Mouse (Mus musculus): ENCODE results near the gene Sgpl1.
"Not testable (repeated sequence)": the region's sequence is repeated elsewhere in the genome, so short reads cannot be mapped to it uniquely, and the experiment has no call there.

Sgpl1 gene

DNA sequence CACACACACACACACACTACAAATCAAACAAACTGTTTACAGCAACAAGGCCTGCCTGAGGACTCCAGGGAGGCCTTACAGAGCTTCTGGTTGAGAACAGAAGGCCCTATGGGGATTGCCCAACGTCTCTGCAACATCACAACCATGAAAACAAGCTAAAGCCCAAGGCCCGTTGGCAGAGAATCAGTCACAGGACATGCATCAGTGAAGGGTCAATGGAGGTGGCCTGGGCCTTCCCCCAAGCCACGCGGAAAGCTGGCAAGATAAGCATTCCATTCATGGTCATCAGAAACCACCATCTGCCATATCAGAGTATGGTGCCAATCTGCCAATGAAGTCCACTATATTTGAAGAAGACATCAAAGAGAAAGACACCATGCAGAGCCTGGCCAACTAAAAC is 13.2 kb upstream of the Sgpl1 start:
- in situ Hi-C loops (cut with MboI; ENCODE audit: low pct_unique_long_range_greater_than_20kb in 1 of 2, low sequenced_read_pairs in 2 of 2, unreplicated experiment in 1 of 2), result no loop called here

DNA sequence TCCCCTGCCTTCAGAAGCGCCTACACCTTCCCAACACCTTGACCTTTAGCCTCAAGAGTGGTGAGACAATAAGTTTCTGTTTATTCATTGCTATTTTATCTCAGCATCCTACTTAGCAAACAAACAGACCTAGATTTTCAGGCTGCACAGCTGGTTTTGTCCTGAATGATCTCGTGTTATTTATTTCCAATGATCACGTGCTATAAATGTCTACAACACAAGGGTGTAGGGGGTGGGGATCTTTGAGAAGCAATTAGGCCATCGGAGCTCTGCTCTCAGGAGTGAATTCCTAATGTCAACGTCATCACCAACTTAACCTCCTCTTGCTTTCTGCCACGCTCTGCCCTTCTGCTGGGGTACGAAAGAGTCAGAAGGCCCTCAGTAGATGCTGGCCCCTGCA is 12.6 kb upstream of the Sgpl1 start:
- in situ Hi-C loops (cut with MboI; ENCODE audit: low pct_unique_long_range_greater_than_20kb in 1 of 2, low sequenced_read_pairs in 2 of 2, unreplicated experiment in 1 of 2), result no loop called here

DNA sequence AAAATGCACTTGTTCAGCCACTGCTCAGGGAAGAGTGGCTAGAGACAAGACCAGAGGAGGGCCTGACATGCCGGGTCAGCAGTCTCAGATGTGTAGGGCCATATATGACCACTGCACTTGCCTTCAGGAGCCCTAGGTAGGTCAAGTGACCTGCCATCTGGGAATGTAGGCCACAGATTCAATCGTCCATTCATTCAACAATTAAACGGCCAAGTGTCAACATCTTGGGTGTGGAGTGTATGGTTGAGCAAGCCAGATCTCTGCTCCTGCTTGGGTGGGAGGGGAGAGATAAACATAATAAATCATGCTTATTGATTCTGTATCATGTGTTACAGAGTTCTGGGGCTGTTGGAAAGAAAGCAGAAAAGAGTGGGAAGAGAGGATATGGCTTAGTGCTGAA is 11.1 kb upstream of the Sgpl1 start:
- in situ Hi-C loops (cut with MboI; ENCODE audit: low pct_unique_long_range_greater_than_20kb in 1 of 2, low sequenced_read_pairs in 2 of 2, unreplicated experiment in 1 of 2), result no loop called here

DNA sequence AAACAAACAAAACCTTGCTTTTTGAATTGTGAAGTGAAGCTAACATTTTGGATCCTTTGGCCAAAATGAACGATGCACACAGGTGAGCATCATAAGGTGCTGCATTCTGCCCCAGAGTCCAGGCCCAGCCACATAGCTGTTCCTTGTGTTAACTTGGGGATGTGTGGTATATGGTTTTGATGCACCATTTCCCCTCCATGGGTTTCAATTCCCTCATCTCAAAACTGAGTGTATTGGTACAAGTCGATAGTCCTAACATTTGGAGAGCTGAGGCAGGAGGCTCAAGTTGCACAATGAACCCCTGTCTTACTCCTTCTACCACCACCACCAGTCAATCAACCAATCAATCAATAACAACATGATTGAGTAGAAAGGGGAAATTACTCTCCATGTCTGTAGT is 8.9 kb upstream of the Sgpl1 start:
- in situ Hi-C loops (cut with MboI; ENCODE audit: low pct_unique_long_range_greater_than_20kb in 1 of 2, low sequenced_read_pairs in 2 of 2, unreplicated experiment in 1 of 2), result no loop called here

DNA sequence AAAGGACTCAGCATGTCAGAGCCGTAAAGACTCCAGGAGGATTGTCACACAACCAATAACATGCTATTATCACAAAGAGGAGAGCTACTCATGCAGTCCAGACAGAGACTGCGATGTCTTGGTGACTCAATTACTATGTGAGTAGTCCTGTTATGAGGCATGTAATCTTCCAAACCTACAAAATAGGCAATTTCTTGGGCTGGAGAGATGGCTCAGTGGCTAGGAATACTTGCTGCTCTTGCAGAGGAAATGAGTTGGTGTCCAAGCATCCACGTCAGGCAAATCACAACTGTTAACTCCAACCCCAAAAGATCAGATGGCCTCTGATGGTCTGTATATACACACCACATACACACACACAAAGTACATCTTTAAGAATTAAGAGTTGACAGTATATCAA is 8.1 kb upstream of the Sgpl1 start:
- in situ Hi-C loops (cut with MboI; ENCODE audit: low pct_unique_long_range_greater_than_20kb in 1 of 2, low sequenced_read_pairs in 2 of 2, unreplicated experiment in 1 of 2), result no loop called here

DNA sequence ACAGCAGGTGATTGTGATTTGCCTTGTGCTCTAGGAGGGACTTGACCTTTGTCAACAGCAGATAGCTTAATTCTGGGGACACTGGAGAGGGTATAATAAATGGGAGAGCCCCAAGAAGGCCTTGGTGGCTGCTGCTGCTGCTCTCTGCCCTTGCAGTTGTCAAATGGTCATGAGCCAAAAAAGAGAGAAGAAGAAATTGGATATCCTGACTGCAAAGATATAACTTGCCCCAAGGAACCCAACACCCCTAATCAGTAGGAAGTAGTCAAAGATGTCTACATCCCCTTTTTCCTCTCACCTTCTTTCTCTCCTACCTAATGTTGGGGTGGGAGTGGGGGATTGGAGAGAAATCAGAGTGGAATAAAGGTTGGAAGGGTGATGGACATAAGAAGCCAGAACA is 4.6 kb upstream of the Sgpl1 start:
- in situ Hi-C loops (cut with MboI; ENCODE audit: low pct_unique_long_range_greater_than_20kb in 1 of 2, low sequenced_read_pairs in 2 of 2, unreplicated experiment in 1 of 2), result no loop called here

DNA sequence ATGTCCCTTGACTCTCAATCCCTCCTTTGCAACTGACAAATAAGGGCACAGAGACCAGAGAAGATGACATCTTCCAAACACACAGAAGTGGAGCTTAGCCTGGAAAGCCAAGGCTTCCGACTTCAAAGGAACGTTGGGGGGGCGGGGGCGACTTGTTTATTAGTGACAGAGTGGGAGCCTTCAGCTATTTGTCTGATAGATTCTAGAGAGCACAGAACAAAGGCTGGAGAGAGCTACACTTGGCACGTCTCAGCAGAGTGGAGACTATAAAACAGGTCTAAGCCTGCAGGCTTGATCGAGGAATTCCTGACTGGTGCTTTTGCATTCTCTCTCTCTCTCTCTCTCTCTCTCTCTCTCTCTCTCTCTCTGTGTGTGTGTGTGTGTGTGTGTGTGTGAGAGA is 3.1 kb upstream of the Sgpl1 start:
- in situ Hi-C loops (cut with MboI; ENCODE audit: low pct_unique_long_range_greater_than_20kb in 1 of 2, low sequenced_read_pairs in 2 of 2, unreplicated experiment in 1 of 2), result no loop called here

DNA sequence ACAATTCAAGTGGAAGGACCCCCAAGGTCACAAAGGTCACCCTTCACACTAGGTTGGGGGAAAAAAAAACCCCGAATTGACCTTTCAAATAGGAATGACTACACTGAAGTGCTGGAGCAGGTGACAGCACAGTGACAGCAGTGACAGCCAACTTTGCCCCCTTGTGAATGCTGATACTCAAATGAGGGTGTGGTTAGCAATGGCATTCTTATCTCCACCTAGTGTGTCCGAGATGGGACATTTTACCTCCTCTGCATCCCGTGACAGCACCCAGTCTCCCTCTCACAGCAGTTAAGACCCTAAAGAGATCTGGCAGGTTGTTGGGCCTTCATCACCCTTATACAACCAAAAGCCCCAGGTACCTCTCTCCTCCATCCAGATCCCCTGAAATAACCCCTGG is 2.0 kb upstream of the Sgpl1 start:
- in situ Hi-C loops (cut with MboI; ENCODE audit: low pct_unique_long_range_greater_than_20kb in 1 of 2, low sequenced_read_pairs in 2 of 2, unreplicated experiment in 1 of 2), result no loop called here

DNA sequence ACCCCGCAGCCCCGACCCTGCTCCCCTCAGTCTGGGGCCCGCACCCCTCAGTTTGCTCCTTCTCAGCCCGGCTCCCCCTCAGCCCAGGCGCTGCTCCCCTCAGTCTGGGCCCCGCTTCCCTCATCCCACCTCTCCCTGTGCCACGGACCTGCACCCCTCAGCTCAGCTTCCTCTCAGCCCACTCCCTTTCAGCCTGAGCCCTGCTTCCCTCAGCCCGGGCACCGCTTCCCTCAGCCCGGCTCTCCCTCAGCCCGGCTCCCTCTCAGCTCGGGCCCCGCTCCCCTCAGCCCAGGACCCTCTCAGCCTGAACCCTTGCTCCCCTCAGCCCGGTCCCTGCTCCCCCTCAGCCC is 721 bp downstream of the Sgpl1 start:
- in situ Hi-C loops (cut with MboI; ENCODE audit: low pct_unique_long_range_greater_than_20kb in 1 of 2, low sequenced_read_pairs in 2 of 2, unreplicated experiment in 1 of 2), result no loop called here

DNA sequence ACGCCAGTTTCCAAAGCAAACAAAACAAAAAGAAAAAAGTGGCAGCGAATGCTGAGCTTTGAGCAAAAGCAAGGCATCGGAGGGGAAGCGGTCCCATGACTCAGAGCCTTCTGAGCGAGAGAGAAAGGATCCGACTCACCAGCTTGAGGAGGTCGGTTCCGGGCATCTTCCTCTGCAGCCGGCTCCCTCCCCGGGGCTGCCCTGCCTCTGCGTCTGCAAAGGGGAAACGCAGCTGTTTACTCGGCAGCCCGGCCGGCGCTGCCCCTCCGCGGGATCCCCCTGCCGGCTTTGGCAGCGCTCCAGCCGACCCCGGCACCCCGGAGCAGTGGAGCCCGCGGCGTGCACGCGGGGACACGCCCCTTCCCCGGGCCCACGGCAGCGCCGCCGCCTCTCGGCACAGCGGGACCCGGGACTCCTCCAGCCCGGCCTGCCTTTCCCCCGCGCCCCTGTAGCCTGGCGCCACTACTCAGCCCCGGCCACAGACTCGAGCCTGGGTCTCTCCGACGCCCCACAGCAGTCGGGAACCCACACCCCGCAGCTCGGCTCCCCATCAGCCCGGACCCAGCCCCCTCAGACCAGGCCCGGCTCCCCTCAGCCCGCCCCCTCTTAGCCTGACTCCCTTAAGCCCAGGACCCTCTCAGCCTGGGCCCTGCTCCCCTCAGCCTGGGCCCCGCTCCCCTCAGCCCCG is 1.2 kb downstream of the Sgpl1 start:
- in situ Hi-C loops (cut with MboI; ENCODE audit: low pct_unique_long_range_greater_than_20kb in 1 of 2, low sequenced_read_pairs in 2 of 2, unreplicated experiment in 1 of 2), result no loop called here

DNA sequence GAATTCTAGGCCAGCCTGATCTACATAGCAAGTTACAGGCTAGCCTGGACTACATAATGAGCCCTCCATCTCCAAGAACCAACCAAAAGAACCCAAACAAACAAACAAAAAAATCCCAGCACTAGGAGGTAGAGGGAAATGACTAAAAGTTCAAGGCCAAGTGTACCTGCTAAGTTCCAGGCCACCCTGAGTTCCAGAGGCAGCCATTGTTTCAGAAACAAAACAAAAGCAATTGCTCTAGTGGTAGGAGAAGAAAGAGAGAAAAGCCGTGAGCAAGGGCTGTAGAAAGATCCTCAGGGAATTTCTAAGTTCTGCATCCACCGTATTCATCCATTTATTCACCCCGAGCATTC is 1.8 kb downstream of the Sgpl1 start:
- in situ Hi-C loops (cut with MboI; ENCODE audit: low pct_unique_long_range_greater_than_20kb in 1 of 2, low sequenced_read_pairs in 2 of 2, unreplicated experiment in 1 of 2), result no loop called here

DNA sequence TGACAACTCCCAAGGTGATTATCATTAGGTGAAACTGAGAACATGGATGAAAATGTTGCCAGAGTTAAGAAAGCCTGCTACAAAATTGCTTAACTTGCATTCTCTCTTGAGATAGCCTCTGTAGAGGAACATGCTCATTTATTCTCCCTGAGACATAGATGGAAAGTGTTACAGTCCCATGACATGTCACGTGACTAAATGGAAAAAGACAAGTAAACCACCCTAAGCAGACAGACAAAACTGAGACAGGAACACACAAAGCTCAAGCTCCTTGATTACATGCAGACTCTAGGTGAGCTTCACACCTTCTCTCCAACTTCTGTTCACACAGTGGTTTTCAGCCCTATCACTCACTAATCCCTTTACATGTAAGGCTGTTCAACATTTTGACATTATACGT is 4.2 kb downstream of the Sgpl1 start:
- in situ Hi-C loops (cut with MboI; ENCODE audit: low pct_unique_long_range_greater_than_20kb in 1 of 2, low sequenced_read_pairs in 2 of 2, unreplicated experiment in 1 of 2), result no loop called here

DNA sequence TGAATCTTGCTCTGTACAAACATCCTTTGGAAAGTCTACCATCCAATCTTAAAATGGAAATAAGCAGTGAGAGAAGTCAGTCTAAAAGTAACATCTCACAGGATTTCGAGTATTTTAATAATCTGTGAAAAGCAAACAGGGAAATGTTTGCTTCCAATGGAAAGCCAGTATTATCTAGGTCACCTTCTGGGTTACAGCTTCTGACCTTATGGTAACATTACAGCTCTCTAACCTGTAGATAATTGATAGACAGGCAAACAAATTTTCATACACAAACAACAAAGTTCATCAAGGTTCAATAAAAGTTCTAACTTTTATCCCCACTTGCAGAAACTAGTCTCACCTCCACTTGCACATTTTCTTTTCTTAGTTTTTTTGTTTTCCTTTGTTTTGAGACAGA is 9.9 kb downstream of the Sgpl1 start:
- in situ Hi-C loops (cut with MboI; ENCODE audit: low pct_unique_long_range_greater_than_20kb in 1 of 2, low sequenced_read_pairs in 2 of 2, unreplicated experiment in 1 of 2), result no loop called here

DNA sequence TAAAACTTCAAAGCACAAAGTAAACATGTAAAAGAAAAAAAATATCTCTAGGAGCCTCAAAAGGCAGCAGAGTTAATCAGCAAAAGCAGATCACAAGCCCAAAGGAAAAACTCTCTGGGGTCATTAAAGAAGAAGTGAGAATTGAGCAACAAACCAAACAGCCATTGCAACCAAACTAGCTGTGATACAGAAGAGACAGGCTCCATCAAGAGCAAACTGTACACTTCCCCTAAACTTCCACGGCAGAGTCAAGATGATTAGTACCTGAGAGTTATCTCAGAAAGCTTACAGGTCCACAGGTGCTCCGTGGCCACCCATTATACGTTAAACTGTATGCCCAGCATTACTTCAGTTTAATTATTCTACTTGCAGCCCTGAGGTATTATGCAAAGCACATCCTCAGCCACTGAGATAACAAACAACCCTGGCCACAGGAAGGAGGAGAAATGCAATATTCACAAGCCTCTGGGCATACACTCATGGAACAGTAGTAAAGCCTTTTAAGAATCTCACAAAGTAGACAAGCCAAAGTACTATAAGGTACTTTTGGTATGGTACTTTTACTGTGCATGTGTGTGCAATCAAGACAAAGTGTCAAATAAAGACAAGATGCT is 12.2 kb downstream of the Sgpl1 start:
- in situ Hi-C loops (cut with MboI; ENCODE audit: low pct_unique_long_range_greater_than_20kb in 1 of 2, low sequenced_read_pairs in 2 of 2, unreplicated experiment in 1 of 2), result no loop called here

DNA sequence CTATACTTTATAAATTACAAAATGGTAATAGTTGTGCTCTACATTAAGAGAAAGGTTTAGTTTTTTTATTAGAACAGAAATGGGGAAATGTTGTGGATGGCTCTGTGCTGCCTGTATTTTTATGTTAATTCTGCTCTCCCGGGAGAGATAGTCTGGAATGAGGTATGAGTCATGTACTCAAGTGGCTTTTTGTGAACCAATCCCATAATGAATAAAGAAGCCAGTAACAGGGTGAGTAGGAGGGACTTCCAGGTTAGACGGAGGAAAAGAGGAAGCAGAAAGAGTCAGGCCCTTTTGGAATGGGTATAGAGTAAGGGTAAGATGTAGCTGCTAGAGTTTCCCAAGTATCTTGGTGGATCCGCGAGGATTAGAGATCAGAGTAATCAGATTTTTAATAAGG is 13.5 kb downstream of the Sgpl1 start:
- in situ Hi-C loops (cut with MboI; ENCODE audit: low pct_unique_long_range_greater_than_20kb in 1 of 2, low sequenced_read_pairs in 2 of 2, unreplicated experiment in 1 of 2), result no loop called here

DNA sequence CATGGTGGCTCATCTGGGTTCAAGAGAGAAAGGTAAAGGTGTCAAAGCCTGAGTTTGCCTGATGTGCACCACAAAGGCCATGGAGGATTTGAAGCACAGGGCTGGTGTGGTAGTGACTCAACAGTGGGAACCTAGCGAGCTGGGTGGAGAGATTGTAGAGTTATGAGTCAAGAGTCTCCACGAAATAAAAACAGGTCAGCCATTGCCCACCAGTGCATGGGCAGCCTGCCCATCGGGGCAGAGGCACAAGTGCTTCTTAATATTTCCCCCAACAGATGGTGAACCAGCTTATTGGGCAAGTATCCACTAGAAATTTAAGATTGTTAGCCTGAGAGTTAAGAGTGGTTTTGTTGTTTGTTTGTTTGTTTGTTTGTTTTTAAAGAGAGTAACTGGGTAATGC is 16.5 kb downstream of the Sgpl1 start:
- in situ Hi-C loops (cut with MboI; ENCODE audit: low pct_unique_long_range_greater_than_20kb in 1 of 2, low sequenced_read_pairs in 2 of 2, unreplicated experiment in 1 of 2), result no loop called here

DNA sequence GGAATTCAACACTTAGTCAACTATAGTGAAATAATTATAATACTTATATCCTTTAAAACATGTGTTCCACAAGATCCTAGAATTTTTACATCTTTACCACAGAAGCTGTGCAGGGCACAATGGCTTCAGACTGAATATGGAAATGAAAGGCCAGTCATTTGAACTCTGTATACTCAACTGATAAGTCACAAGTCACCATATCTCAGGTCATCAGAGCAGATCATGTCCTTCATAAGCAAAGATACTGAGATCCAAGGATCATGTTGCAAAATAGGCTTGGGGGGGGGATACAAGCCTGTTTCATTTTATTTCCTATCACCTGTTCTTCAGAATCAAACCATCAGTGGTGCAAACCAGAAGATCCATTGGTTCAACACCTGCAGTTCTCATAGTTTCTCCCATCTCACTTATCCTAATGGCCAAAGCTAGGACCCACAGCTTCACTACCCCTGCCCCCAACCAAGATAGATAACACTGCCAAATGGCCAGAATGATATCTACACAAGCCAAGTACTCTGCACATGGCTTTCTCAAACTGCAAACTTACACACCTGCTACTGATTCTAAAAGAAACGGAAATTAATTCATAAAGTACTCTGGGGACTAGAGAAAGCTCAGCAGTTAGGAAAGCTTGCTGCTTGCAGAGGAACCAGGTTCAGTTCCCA is 18.7 kb downstream of the Sgpl1 start:
- in situ Hi-C loops (cut with MboI; ENCODE audit: low pct_unique_long_range_greater_than_20kb in 1 of 2, low sequenced_read_pairs in 2 of 2, unreplicated experiment in 1 of 2), result no loop called here

DNA sequence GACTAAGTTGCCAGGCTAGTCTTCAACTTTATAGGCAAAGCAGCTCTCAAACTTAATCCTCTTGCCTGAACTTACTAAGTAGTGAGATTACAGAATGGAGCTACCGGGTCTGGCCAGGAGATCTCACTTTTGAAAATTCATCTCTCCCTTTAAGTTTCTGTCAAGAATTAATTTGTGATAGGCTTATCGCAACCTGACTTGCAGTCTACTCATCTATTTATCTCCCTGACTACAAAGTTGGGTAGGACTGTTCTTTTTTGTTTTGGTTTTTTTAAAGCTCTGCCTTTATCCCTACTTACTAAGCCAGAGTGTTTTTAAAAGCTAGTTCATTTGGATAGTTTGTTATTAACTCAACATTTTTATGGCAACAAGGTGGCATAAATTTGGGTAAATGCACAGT is 23.0 kb downstream of the Sgpl1 start:
- in situ Hi-C loops (cut with MboI; ENCODE audit: low pct_unique_long_range_greater_than_20kb in 1 of 2, low sequenced_read_pairs in 2 of 2, unreplicated experiment in 1 of 2), result no loop called here

DNA sequence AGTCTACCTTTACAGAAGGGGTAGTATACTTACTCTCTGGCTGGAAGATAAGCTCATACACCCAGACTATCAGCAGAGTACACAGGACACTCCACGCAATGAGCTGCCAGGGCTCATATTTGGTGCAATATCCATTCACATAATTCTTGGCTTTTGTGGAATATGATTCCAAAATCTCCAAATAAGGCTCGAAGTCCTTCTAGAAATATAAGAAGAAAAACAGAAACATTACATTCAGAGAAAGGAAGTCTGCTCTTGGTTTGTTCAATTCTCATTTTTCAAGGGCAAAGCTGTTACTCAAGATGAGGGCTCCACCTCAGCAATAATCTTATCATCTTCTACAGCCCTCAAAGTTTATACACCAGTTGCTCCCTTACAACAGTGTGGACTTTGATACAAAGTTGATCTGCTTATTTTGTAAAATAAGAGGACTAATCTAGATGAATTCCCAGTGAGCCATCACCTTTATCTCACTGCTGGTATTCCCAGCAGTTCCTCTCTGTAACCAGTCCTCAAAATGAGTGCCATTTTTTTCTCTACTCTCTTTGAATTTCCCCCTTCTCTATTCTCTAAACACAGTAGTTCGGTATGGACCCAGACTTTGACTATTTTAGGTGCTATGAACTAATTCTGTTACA is 24.1 kb downstream of the Sgpl1 start:
- in situ Hi-C loops (cut with MboI; ENCODE audit: low pct_unique_long_range_greater_than_20kb in 1 of 2, low sequenced_read_pairs in 2 of 2, unreplicated experiment in 1 of 2), result no loop called here

DNA sequence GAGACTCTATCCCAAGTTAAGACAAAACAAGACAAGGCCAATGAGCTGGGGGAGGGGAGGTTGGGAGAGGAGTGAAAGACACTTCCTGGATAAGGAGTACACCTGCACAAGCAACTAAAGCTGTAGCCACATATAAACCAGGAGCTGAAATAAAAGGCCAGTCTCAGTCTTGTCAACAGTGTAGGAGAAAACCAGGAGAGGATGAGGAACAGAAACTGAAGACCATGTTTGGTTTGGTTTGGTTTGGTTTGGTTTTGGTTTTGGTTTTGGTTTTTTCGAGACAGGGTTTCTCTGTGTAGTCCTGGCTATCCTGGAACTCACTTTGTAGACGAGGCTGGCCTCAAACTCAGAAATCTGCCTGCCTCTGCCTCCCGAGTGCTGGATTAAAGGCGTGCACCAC is 25.8 kb downstream of the Sgpl1 start:
- in situ Hi-C loops (cut with MboI; ENCODE audit: low pct_unique_long_range_greater_than_20kb in 1 of 2, low sequenced_read_pairs in 2 of 2, unreplicated experiment in 1 of 2), result not testable (repeated sequence)
